Mouse (Mus musculus): ENCODE data around the gene Mettl21e. TPM values are rescaled to one million over a fixed set of nuclear protein-coding genes. Genes with fewer than 3 reads are reported as not detected.
"Not testable (repeated sequence)": the region's sequence is repeated elsewhere in the genome, so short reads cannot be mapped to it uniquely, and the experiment has no call there.

Mettl21e gene
- not detected in 2 replicates for total RNA-seq (2017)

GRCm38 (mm10) chr1:44218876-44219275, at the start of gene Mettl21e:
Mettl21e (minus strand) TSS chr1:44218961.
- no peak for ATAC-seq (ENCODE audit: extremely low read depth, insufficient number of reproducible peaks, low FRiP score, poor library complexity, severe bottlenecking)

GRCm38 (mm10) chr1:44240440-44240839, 21.7 kb upstream of the Mettl21e start:
- not testable (repeated sequence) for ATAC-seq (ENCODE audit: extremely low read depth, insufficient number of reproducible peaks, low FRiP score, poor library complexity, severe bottlenecking)

GRCm38 (mm10) chr1:44239969-44240368, 21.2 kb upstream of the Mettl21e start:
- ATAC-seq (ENCODE audit: extremely low read depth, insufficient number of reproducible peaks, low FRiP score, poor library complexity, severe bottlenecking) = no peak

- no peak for ATAC-seq (ENCODE audit: extremely low read depth, insufficient number of reproducible peaks, low FRiP score, poor library complexity, severe bottlenecking)
Observed at GRCm38 (mm10) chr1:44237305-44237704, 18.5 kb upstream of the Mettl21e start.

- ATAC-seq (ENCODE audit: extremely low read depth, insufficient number of reproducible peaks, low FRiP score, poor library complexity, severe bottlenecking) = no peak
Observed at GRCm38 (mm10) chr1:44235311-44235710, 16.6 kb upstream of the Mettl21e start.

GRCm38 (mm10) chr1:44234531-44234930, 15.8 kb upstream of the Mettl21e start:
- ATAC-seq (ENCODE audit: extremely low read depth, insufficient number of reproducible peaks, low FRiP score, poor library complexity, severe bottlenecking) = not testable (repeated sequence)

- ATAC-seq (ENCODE audit: extremely low read depth, insufficient number of reproducible peaks, low FRiP score, poor library complexity, severe bottlenecking) = no peak
Observed at GRCm38 (mm10) chr1:44229044-44229443, 10.3 kb upstream of the Mettl21e start.

- no peak for ATAC-seq (ENCODE audit: extremely low read depth, insufficient number of reproducible peaks, low FRiP score, poor library complexity, severe bottlenecking)
Observed at GRCm38 (mm10) chr1:44217118-44217517, 1.6 kb downstream of the Mettl21e start.

- ATAC-seq (ENCODE audit: extremely low read depth, insufficient number of reproducible peaks, low FRiP score, poor library complexity, severe bottlenecking) = no peak
Observed at GRCm38 (mm10) chr1:44216352-44217116, 2.2 kb downstream of the Mettl21e start.

- no peak for ATAC-seq (ENCODE audit: extremely low read depth, insufficient number of reproducible peaks, low FRiP score, poor library complexity, severe bottlenecking)
Observed at GRCm38 (mm10) chr1:44214443-44214842, 4.3 kb downstream of the Mettl21e start.

- no peak for ATAC-seq (ENCODE audit: extremely low read depth, insufficient number of reproducible peaks, low FRiP score, poor library complexity, severe bottlenecking)
Observed at GRCm38 (mm10) chr1:44202876-44203275, 15.9 kb downstream of the Mettl21e start.

GRCm38 (mm10) chr1:44198273-44199171, 20.2 kb downstream of the Mettl21e start:
- ATAC-seq (ENCODE audit: extremely low read depth, insufficient number of reproducible peaks, low FRiP score, poor library complexity, severe bottlenecking) = no peak

GRCm38 (mm10) chr1:44186396-44186795, 32.4 kb downstream of the Mettl21e start:
- no peak for ATAC-seq (ENCODE audit: extremely low read depth, insufficient number of reproducible peaks, low FRiP score, poor library complexity, severe bottlenecking)

GRCm38 (mm10) chr1:44178086-44178485, 40.7 kb downstream of the Mettl21e start:
- ATAC-seq (ENCODE audit: extremely low read depth, insufficient number of reproducible peaks, low FRiP score, poor library complexity, severe bottlenecking) = no peak

GRCm38 (mm10) chr1:44173903-44174302, 44.9 kb downstream of the Mettl21e start:
- ATAC-seq (ENCODE audit: extremely low read depth, insufficient number of reproducible peaks, low FRiP score, poor library complexity, severe bottlenecking) = no peak

GRCm38 (mm10) chr1:44172656-44173055, 46.1 kb downstream of the Mettl21e start:
- ATAC-seq (ENCODE audit: extremely low read depth, insufficient number of reproducible peaks, low FRiP score, poor library complexity, severe bottlenecking) = no peak

- ATAC-seq (ENCODE audit: extremely low read depth, insufficient number of reproducible peaks, low FRiP score, poor library complexity, severe bottlenecking) = no peak
Observed at GRCm38 (mm10) chr1:44167859-44168383, 50.8 kb downstream of the Mettl21e start.

GRCm38 (mm10) chr1:44162389-44162788, 56.4 kb downstream of the Mettl21e start:
- no peak for ATAC-seq (ENCODE audit: extremely low read depth, insufficient number of reproducible peaks, low FRiP score, poor library complexity, severe bottlenecking)

GRCm38 (mm10) chr1:44161818-44162217, 56.9 kb downstream of the Mettl21e start:
- ATAC-seq (ENCODE audit: extremely low read depth, insufficient number of reproducible peaks, low FRiP score, poor library complexity, severe bottlenecking) = no peak

- ATAC-seq (ENCODE audit: extremely low read depth, insufficient number of reproducible peaks, low FRiP score, poor library complexity, severe bottlenecking) = no peak
Observed at GRCm38 (mm10) chr1:44158317-44158716, 60.4 kb downstream of the Mettl21e start.
